Mouse (Mus musculus) erythroblast, embryonic 14.5 days (primary cell): ENCODE results near the gene Ypel2. TPM values are rescaled to one million over a fixed set of nuclear protein-coding genes. Genes with fewer than 3 reads are reported as not detected.

Source experiments
- H3K27me3 ChIP-seq: 2 replicates; pipeline ENCODE4 v1.6.1; 2012; ENCODE audit warnings: inconsistent platforms; ENCODE audit not compliant: control insufficient read depth
- H3K36me3 ChIP-seq: 2 replicates; pipeline ENCODE4 v1.6.1; 2012; ENCODE audit warnings: mild to moderate bottlenecking, inconsistent platforms; ENCODE audit not compliant: control insufficient read depth
- H3K4me1 ChIP-seq: 2 replicates; pipeline ENCODE4 v1.6.1; 2012; ENCODE audit warnings: inconsistent platforms; ENCODE audit not compliant: control insufficient read depth
- H3K4me3 ChIP-seq: replicated peaks from 2 replicates; pipeline ENCODE3; 2012; ENCODE audit warnings: moderate library complexity, mild to moderate bottlenecking, inconsistent platforms
- H3K9me3 ChIP-seq: 2 replicates; pipeline ENCODE4 v1.6.1; 2012; ENCODE audit warnings: low read length, inconsistent platforms, mixed read lengths; ENCODE audit not compliant: control insufficient read depth
- GATA1 ChIP-seq: IDR thresholded peaks from 2 replicates; pipeline ENCODE4 v1.6.1; 2012; ENCODE audit warnings: low read length, inconsistent platforms, mixed read lengths
- TAL1 ChIP-seq: IDR thresholded peaks from 3 replicates; pipeline ENCODE4 v1.6.1; 2012; ENCODE audit warnings: low read length, inconsistent platforms, mixed read lengths
- polyA plus RNA-seq: library from polyadenylated mRNA; stranded (reverse); fragments of >175 nt; gene quantifications from 2 replicates; pipeline ENCODE4 v1.2.3, GENCODE M21; 2012

The Ypel2 gene
- polyA plus RNA-seq, 1 experiment: 0.01 TPM

DNA sequence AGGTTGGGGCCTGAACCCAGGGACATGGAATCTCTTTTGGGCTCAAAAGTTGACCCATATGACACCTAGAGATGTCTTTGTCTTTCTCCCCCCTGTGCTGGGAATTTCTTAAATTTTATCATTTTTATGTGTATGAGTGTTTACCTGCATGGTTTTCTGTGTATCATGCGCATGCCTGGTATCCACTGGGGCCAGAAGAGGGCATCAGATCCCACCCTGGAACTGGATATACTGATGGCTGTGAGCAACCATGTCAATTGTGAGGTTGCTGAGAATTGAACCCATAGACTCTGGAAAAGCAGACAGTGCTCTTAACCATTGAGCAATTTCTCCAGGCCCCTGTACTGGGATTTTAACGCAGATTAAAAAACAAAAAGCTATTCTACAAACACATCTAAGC lies 76.0 kb downstream of the Ypel2 start:
- H3K4me1 ChIP-seq: no peaks in the 10 kb centered on the region; the same call in 1 of the 2 replicates
- no peak for TF ChIP-seq TAL1
- no peak for TF ChIP-seq GATA1
- H3K4me3 ChIP-seq: no peak overlapping the region
- no peaks in the 10 kb centered on the region for H3K36me3 ChIP-seq
- H3K9me3 ChIP-seq: no peaks in the 10 kb centered on the region
- H3K27me3 ChIP-seq: no peaks in the 10 kb centered on the region

DNA sequence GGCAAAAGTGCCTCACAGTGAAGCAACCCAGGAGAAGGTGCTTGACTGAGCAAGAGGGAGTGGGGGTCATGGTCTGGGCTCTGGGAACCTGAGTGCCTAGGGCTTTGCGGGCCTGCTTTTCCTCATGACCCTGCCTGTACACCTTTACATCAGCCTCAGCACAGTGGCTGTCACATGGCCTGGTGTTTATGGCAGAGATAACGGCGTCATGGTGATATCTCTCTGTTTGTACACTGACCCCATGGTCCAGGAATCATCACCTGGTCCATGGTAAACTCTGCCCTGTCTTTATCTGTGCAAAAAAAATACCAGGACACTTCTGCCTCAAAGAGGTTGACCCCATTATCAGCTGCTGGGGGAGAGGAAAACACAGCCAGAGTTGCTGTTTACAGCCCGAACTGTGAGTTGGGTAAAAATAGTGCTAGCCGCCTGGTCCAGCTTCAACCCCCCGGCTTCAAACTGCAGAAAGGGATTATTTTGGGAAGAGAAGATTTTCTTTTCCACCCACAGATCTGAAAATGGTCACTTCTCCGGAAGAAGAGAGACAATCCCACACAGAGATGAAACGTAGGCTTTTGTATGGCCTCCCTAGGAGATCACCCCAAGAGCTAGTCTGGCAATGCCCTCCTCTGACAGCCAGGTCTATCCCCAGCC lies 76.8 kb downstream of the Ypel2 start:
- TF ChIP-seq GATA1: no peak
- no peak for TF ChIP-seq TAL1
- Histone ChIP-seq H3K4me3 (no peak overlapping the region), H3K27me3 (no peaks in the 10 kb centered on the region), H3K36me3 (no peaks in the 10 kb centered on the region), H3K9me3 (no peaks in the 10 kb centered on the region), H3K4me1 (no peaks in the 10 kb centered on the region; the same call in 1 of the 2 replicates)

DNA sequence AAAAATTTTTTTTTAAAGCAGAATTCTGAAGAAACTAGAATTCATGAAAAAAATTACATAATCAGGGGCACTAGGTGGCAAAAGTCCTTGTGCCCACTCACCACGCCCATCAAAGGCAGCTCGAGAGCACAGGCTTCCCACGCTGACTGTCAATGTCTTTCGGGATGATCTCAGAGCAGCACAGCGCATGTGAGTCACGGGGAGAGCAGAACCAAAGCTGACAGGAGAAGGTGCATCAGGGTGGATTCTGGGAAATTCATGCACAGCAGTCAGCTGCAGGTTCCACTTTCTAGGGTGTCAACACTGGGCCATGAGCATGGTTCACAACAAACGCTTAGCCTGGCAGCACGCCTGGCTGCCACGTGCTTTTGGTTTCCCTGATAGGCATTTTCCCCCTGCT lies 79.2 kb downstream of the Ypel2 start:
- H3K9me3 ChIP-seq: no peaks in the 10 kb centered on the region
- H3K4me3 ChIP-seq: no peak overlapping the region
- H3K36me3 ChIP-seq: no peaks in the 10 kb centered on the region
- TF ChIP-seq GATA1 (no peak), TAL1 (no peak)
- H3K27me3 ChIP-seq: no peaks in the 10 kb centered on the region
- no peaks in the 10 kb centered on the region for H3K4me1 ChIP-seq

DNA sequence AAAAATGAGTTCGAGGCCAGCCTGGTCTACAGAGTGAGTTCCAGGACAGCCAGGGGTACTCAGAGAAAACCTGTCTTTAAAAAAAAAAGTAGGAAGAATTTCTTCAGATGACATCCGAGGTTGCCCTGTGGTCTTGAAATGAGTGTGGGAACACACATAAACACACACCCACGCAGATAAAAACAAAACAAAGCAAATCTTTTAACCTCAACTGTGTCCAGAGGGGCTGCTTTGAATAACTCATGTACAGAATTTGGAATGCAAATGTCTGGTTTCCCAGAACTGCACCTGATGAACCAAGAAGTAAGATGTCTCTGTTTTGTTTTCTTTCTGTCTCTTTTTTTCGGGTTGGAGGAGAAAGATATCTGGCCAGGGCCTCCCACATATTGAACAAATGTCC lies 83.3 kb downstream of the Ypel2 start:
- H3K9me3 ChIP-seq: no peaks in the 10 kb centered on the region
- H3K36me3 ChIP-seq: no peaks in the 10 kb centered on the region
- no peak overlapping the region for H3K4me3 ChIP-seq
- H3K4me1 ChIP-seq: no peaks in the 10 kb centered on the region
- no peaks in the 10 kb centered on the region for H3K27me3 ChIP-seq
- TF ChIP-seq GATA1: no peak
- TF ChIP-seq TAL1: no peak

DNA sequence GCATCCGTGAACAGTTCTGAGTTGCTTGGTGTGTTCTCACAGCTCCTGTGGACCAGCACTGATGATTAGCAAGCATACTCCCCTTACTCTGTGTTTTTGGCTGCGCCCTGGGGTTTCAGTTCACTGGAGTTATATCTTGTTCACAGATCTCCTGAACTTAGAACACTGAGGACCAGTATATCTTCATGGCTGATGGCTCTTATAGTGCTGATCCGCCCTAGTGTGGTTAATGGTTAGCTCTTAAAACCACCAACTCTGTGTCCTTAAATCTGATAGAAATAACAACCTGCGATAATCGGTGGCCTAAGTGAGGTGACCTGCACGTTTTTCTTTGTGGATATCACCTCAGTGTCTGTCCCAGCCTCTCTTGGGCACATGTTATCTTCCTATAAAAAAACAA lies 84.5 kb downstream of the Ypel2 start:
- Histone ChIP-seq H3K4me1 (no peaks in the 10 kb centered on the region), H3K9me3 (no peaks in the 10 kb centered on the region), H3K27me3 (no peaks in the 10 kb centered on the region), H3K4me3 (no peak overlapping the region), H3K36me3 (no peaks in the 10 kb centered on the region)
- TF ChIP-seq TAL1 (no peak), GATA1 (no peak)

DNA sequence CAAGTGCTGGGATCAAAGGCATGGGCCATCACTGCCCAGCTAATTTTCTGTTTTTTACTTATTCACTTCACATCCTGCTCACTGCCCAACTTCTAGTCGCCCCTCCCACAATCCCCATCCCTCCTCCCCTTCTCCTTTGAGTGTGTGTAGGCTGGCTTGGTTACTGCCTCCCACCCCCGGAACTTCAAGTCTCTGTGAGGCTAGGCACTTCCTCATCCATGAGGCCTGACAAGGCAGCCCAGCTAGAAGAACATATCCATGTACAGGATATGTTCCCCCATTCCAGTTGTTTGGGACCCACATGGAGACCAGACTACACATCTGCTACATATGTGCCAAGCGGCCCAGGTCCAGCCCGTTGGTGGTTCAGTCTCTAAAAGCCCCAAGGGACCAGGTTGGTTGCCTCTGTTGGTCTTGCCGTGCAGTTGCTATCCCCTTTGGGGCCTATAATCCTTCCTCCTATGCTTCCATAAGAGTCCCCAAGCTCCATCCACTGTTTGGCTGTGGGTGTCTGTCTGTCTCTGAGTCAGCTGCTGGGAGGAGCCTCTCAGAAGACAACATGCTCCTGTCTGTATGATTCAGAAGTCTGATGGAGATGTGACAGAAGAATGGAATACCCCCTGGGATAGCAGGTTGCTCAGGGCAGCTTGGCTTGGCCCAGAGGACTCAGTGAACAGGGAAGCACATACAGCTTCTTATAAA lies 85.5 kb downstream of the Ypel2 start:
- TF ChIP-seq GATA1: no peak
- no peak for TF ChIP-seq TAL1
- no peaks in the 10 kb centered on the region for H3K4me1 ChIP-seq
- no peaks in the 10 kb centered on the region for H3K27me3 ChIP-seq
- H3K4me3 ChIP-seq: no peak overlapping the region
- no peaks in the 10 kb centered on the region for H3K36me3 ChIP-seq
- H3K9me3 ChIP-seq: no peaks in the 10 kb centered on the region

DNA sequence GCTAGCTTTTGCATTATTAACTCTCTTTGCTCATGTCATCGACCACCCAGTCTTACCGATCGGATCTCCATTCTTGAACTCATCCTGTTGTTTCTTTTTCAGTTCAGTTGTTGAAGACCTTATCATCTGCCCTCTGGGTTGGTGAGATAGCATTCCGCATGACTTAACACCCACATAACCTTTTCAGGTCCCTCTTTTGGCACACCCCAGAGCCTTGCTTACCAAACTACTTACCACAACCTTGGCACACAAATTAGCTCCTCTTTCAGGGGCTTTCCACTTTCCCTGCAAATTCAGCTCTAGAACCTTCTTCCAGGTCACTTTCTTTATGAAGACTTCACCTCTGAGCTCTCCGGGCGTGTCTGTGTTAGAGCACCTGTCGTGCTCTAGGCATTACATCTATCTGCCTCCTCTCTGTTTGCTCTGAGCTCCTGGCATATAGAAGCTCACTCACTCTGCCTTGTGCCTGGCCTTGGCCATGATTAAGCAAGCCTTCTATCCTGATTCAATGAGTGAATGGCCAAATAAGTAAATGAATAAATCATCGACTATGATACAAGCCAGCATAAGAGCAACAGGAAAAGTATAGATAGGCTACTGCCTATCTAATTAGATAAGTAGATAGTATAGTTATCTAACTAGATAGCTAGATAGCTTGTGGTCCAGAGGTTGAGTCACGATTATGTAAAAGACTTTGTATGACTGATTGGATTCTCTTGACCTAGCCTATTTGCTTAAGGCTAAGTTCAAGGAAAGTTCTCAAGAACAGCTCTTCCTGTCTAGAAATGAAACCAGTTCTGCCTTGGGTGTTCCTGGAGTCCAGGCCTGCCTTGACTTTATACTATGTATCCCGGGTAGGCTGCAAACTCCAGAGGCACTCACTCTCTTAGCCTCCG lies 86.5 kb downstream of the Ypel2 start:
- H3K4me3 ChIP-seq: no peak overlapping the region
- no peaks in the 10 kb centered on the region for H3K9me3 ChIP-seq
- H3K4me1 ChIP-seq: no peaks in the 10 kb centered on the region
- H3K36me3 ChIP-seq: no peaks in the 10 kb centered on the region
- TF ChIP-seq GATA1: no peak
- no peak for TF ChIP-seq TAL1
- no peaks in the 10 kb centered on the region for H3K27me3 ChIP-seq

DNA sequence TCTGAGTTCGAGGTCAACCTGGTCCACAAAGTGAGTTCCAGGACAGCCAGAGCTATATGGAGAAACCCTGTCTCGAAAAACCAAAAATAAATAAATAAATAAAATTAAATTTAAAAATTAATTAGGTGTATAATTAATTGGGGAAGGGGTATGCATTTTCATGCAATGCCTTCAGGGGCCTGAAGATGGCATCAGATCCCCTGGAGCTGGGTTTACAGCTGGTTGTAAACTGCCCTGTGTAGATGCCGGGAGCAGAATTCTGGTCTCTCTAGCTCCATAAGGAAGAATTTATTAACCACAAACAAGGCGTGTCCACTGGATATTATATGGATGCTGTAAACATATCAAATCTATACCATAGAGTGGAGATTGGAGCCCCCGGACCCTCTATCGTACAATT lies 87.2 kb downstream of the Ypel2 start:
- no peaks in the 10 kb centered on the region for H3K9me3 ChIP-seq
- H3K4me1 ChIP-seq: no peaks in the 10 kb centered on the region
- TF ChIP-seq GATA1: no peak
- TF ChIP-seq TAL1: no peak
- H3K36me3 ChIP-seq: no peaks in the 10 kb centered on the region
- no peak overlapping the region for H3K4me3 ChIP-seq
- no peaks in the 10 kb centered on the region for H3K27me3 ChIP-seq

DNA sequence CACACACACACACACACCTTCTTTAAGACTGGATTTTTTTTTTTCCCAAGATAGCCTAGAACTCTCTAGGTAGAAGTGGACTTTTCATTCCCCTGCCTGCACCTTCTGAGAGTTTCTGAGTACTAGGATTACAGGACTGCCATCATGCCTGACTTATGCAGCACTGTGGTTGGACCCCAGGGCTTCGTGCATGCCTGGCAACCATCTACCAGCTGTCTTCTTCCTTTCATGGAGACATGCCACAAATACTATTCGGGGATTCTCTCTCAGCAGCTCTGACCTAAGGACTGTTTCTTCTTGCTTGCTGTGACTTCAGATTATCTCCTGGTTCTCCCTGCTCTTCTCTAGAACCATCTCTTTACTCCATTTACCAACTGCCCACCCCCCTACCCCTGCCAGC lies 88.2 kb downstream of the Ypel2 start:
- Histone ChIP-seq H3K27me3 (no peaks in the 10 kb centered on the region), H3K9me3 (no peaks in the 10 kb centered on the region), H3K36me3 (no peaks in the 10 kb centered on the region), H3K4me3 (no peak overlapping the region), H3K4me1 (no peaks in the 10 kb centered on the region)
- TF ChIP-seq GATA1: no peak
- no peak for TF ChIP-seq TAL1
